Mouse (Mus musculus) liver, adult 2 months (tissue): Measurements from ENCODE around the gene Rarres2.

Source experiments
- CTCF ChIP-seq: fragments of 200-500 bp; IDR thresholded peaks from 2 replicates; pipeline ENCODE4 v1.5.1; 2011; ENCODE audit warnings: low read depth, low read length, control low read depth
- POLR2A ChIP-seq: fragments of 200-500 bp; IDR thresholded peaks from 2 replicates; pipeline ENCODE4 v1.6.1; 2011; ENCODE audit warnings: low read length, control low read depth; ENCODE audit not compliant: insufficient read depth; ENCODE audit errors: extremely low read depth

DNA sequence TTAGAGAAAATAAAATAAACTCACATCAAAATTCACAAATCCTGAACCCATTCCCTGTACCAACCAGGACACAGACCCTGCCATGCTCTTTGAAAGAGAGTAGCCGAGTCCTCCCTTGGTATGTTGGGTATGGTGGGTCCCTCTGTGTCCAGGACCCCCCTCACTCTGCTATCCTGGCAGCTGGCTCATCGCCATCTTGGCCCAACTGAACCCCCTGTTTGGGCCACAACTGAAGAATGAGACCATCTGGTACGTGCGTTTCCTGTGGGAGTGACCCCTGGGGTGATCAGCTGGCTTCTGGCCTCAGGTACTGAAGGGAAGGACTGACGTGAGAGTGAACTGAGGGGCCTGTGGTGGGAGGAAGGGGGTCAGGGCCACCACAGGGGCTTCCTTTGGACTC, 32.7 kb downstream of the Rarres2 start:
- no peak for TF ChIP-seq POLR2A
- no peak for TF ChIP-seq CTCF
